Mouse (Mus musculus): Measurements from ENCODE around the gene Tex52.

Tex52 gene

DNA sequence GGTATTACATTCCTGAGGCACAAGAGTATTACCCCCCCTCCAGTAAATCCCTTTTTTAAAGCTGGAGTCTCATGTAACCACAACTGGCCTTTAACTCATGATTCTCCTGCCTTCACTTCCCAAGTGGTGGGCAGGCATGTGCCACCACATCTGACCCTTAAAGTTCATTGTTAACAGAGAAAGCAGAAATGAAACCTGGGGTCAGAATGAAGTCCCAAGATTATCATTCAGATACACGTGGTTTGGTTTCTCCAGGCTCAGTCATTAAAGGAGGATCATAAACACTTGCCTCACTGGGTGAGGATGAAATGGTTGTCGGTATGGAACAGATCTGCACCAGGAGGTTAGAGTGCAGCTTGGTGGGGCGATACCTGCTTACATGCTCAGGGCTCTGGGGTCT, 6.0 kb downstream of the Tex52 start:
- no peak for DNase-seq

DNA sequence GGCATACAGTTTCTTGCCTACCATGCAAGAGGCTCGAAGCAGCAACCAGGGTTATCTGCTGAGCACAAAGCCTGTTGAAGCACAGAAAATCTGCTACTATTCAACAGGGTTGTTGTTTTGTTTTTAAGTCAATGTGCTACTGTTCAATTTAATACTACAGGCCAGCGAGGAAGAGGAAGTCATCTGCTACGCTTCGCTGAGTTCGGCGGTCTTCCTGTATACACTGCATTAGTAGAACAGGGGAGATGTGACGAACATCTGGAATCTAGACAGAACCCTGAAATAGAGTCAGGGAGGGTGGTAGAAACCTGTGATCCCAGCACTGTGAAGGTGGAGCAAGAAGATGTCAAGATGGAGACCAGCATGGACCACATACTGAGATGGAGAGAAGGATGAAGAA, 8.5 kb downstream of the Tex52 start:
- no peak for DNase-seq

DNA sequence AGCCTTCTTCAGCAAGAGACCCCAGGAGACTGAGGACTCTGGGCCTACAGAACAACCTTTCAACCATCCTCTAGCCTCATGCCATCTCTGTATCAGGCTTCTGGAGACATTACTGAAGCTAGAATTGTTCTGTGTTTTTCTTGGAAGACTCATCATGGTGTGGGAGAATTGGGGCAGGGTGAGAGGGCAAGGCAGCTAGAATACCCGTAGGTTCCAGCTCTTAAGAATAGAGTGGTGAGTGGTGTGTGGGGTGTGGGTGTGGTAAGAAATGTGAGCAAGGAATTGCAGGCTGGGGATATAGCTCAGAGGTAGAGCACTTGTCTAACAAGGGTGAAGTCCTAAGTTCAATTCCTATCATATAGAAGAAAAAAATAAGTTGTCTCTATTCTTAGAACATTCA, 9.8 kb downstream of the Tex52 start:
- no peak for DNase-seq

DNA sequence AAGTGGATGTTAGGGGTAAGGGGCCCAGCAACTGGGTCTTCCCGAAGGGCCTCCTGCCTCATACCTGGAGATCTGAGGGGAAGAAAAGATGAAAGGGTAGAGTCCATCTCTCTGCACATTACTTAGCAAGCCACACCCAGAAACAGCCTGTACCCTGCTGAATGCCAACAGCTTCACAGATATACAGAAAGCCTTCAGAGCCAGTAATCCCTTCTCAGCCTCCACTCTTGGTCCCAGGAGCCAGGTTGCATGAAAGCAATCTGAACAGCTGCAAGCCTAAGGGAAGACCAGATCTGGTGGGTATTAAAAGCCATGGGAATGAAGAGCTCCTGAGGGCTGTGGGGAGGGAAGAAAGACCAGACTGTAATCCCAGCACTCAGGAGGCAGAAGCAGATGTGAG, 13.9 kb downstream of the Tex52 start:
- DNase-seq: no peak

DNA sequence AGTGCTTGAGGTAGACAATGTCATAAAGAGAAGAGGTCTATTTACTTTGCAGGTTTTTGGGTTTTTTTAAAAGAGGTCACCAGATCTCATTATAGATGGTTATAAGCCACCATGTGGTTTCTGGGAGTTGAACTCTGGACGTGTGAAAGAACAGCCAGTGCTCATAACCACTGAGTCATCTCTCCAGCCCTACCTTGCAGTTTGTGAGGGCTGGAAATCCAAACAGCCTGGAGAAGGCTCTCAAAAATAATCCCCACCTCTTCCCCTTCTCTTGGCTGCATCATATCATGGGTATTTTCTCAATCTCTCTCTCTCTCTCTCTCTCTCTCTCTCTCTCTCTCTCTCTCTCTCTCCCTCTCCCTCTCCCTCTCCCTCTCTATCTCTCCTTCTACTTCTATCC, 15.4 kb downstream of the Tex52 start:
- DNase-seq: no peak

DNA sequence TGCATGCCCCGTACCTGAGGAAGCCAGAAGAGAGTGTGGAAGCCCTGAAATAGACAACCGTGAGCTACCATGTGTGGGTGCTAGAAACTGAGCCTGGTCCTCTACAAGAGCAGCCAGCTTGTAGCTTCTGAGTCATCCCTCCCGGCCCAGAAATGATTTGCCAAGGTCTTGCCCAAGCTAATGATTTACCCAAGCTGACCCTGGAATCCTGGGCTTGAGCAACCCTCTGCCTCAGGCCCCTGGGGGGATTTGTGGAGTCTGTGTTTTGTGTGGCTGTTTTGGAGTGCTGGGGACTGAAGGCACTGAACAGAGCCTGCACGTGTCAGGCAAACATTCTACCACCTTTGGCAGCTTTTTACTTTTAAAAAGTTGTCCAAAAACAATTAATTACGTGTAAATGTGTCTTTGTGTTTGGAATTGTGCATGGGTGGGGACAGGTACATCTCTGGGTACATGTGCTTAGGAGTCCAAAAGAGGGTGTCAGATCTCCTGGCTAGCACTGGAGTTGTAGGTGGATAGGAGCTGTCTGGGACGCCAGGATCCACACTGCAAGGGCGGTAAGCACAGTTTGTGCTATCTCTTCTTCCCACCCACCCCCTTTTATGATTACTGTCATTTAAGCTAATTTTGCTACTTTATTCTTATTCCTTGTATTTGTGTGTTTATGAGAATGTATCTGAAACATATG, 22.5 kb downstream of the Tex52 start:
- no peak for DNase-seq

DNA sequence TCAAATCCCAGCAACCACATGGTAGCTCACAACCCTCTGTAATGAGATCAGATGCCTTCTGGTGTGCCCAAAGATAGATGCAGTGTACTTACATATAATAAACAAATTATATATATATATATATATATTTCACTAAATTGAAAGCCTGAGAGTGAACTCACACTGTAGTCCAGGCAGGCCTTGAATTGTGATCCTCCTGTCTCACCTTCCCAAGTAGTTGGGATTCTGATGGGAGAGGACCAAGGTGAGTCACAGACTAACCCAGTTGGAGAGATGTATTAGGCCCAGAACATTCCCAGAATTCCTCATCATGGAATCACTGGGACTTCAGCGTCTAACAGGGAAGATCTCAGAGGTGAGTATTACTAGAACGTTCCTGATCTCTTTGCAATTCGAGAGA, 23.7 kb downstream of the Tex52 start, which contains the start of gene Nrip2:
Gene Nrip2, plus strand, starts transcription at position 301 of the 400 bp plus-strand sequence.
- no peak for DNase-seq

DNA sequence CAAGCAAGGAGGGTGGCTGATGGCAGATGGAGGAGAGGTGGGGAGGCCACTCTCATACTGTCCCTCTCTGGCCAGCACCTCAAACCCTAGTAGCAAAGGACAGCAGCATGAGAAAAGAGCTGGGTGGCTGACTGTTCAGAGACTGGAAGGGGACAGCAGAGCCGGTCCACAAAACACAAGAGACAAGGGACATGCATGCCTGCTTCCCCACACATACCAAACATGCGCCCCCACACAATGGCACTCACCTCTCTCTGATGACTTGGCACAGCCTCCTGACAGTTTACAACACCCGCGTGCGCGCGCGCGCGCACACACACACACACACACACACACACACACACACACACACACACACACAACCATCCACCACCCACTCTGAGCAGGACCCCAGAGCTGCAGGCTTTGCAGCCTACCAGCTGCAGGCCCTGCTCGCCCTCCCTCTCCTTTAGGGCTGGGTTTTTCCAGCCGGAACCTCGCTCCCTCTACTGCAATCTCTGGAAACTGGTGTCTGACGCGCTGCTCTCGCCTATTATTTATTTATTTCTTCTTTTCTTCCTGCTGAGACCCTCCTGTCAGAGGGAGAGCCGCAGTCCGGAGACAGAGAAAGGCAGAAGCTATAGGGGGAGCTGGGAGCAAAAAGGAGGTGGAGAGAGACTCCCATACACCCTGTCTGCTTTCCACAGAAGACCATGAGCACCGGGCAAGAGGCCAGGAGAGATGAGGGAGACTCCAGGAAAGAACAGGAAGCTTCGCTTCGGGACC, 24.3 kb downstream of the Tex52 start:
- DNase-seq: peak; percentile 75 to 85

DNA sequence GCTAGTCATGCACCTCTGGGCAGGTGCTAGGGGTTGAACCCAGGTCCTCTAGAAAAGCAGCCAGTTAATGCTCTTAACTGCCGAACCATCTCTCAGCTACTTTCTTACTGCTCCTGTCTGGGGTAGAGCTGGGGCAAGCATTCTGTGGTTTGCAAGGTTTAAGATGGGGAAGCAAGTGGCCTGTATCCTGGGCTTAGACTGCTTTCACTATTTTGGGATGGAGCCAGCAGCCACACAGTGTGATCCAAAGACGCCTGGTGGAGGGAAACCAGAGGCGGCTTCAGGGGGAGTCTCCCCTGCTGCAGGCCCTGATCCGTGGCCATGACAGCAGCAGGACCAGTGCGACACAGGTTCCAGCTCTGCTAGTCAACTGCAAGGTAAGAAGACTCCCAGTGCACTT, 29.5 kb downstream of the Tex52 start:
- DNase-seq: peak in 1 of 2 experiments; percentile 26

DNA sequence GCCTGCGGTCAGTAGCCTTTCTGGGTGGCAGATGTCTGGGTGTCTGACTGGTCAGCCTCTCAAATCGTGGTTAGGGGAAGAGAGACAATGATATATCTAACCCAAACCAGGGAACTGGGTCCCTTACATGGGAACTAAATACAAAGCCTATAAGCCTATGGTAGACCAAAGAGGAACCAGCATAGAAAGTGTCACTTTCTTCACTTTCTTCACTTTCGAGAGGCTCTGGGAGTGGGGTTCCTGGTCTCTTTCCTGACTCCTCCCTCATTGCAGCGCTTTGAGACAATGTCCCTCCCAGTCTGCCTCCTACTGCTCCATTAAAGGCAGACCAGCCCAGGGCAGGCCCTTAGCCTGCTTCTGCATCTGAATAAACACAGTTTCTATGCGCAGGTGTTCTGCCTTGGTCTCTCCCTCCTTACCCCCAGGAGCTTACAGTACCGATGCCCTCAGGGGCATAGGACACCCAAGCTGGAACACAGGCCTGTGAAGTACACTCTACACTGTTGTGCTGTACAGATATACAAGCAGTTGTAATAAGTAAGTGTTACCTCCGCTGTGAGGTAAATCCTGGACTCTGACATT, 33.4 kb downstream of the Tex52 start:
- DNase-seq: no peak

DNA sequence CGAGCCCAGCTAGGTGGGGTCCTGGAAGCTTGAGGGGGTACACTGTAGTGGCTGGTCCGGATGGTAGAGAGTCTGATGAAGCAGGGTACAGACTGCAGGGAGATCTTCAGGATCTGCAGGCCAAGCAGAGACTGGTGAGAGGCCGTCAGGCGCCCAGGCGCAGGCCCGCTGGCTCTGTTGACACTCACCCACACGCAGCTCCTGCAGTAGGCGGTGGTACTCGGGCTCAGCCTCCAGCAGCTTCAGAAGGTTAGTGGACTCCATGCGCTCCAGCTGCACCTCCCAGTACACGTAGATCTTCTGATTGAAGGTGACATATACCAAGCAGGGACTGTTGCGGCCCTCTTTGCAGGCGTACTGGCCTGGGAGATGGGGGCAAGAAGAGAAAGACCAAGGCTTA, 35.0 kb downstream of the Tex52 start:
- no peak for DNase-seq

DNA sequence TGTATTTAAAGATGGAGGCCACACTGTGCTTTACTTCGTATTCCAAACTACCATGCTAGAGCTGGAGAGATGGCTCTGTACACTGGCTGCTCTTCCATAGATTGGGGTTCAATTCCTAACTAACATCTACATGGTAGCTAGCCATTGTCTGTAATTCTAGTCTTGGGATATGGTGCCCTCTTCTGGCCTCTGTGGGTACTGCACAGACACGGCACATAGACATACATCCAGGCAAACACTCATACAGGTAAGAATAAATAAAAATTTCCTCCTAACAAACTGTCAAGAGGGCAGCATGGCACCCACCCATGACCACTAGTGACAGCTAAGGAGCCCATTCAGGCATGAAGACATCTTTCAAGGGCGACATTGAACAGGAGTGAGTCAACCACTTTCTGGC, 35.9 kb downstream of the Tex52 start:
- peak; percentile 88 to 92 for DNase-seq

DNA sequence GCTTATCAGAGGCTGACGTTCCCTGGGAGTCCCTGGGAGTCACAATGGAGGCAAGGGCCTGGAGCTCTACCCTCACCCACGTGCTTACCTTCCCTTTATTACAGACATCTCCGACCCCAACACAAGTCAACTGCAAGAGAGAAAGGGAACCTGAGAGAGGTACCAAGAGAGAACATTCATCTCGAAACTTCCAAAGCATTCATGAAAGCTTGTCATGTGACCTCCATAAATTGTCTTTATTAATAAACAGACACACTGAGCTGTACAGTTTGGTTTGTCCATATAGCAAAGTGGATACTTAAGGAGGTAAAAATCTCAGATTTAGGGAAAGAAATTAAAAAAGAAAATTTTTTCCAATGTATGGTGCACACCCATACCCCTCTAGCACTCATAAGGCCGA, 40.9 kb downstream of the Tex52 start:
- no peak for DNase-seq

DNA sequence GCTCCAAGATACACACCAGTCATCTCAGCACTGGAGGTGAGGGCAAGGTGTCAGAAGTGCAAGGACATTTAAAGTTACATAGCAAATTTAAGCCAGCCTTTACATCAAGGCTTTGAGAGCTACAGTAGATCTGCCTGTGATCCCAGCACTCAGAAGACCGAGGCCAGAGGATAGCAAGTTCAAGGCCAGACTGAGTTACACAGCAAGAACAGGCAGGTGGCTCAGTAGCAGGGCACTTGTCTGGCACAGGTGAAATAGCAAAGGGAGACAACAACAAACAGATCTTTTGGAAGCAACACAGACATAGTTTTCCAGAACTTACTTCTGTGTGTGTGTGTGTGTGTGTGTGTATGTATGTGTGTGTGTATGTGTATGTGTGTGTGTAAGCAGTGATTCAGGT, 42.8 kb downstream of the Tex52 start:
- DNase-seq: no peak

DNA sequence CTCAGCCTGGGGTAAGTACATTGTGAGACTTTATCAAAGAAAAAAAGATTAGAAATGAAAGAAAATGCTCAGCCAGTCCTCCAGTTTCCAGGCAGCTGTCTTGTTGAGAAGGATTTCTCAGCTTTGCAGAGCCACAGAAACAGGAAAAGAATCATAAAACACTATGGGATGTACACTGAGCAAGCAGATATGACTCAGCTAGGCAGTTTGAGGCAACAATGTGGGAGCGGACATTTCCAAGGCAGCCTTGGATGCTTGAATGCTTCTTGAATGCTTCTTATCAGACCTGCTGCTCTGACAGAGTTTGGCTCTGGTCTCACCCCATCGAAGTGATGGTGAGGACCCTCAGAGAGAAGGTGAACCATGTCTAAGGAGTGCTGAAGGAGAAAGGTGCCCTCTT, 45.8 kb downstream of the Tex52 start:
- DNase-seq: no peak

DNA sequence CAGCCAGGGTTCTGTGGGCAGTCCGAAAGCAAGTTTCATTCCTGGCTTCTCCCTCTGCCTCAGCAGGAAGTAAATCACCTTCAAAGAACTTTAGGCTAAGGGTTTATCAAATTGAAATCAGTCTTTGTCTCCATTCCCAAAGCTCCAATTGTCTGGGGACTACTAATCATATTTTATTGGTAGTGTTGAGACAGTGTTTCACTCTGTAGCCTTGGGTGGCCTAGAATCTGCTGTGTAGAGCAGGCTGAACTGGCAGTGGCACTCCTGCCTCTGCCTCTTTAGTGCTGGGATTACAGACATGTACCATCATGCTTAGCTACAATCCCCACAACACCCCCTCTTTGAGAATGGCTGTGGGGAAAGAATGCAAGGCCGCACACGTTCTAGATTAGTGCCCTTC, 46.2 kb downstream of the Tex52 start:
- DNase-seq: no peak

DNA sequence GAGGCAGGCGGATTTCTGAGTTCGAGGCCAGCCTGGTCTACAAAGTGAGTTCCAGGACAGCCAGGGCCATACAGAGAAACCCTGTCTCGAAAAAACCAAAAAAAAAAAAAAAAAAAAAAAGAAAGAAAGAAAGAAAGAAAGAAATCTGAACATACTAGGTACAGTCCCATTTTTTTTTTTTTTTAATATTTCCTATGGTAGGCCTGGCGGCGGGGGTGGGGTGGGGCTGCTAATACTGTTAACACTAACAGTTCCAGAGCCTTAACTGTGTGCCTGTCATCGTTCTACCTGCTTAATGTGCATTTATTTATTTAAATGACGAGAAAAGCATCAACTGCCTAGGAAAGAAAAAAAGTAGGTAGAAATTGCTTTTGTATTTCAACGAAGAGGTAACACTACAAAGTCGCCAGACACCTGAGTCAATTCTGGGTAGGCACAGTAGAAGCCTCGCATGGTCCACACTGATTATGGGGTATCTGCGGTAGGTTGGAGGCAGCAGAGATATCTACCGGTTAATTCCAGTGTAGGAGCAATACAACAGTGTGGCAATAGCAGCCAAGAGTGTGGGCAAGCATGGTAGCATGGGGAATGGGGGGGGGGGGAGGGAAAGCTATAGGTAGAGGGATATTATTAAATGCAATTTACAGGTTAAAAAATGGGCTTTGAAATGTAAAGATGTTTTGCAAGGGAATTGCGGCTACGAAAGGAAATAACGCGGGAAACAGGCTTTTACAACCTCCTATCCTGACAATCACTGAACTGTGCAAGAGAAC, 48.4 kb downstream of the Tex52 start:
- DNase-seq: peak in 1 of 2 experiments; percentile 41

DNA sequence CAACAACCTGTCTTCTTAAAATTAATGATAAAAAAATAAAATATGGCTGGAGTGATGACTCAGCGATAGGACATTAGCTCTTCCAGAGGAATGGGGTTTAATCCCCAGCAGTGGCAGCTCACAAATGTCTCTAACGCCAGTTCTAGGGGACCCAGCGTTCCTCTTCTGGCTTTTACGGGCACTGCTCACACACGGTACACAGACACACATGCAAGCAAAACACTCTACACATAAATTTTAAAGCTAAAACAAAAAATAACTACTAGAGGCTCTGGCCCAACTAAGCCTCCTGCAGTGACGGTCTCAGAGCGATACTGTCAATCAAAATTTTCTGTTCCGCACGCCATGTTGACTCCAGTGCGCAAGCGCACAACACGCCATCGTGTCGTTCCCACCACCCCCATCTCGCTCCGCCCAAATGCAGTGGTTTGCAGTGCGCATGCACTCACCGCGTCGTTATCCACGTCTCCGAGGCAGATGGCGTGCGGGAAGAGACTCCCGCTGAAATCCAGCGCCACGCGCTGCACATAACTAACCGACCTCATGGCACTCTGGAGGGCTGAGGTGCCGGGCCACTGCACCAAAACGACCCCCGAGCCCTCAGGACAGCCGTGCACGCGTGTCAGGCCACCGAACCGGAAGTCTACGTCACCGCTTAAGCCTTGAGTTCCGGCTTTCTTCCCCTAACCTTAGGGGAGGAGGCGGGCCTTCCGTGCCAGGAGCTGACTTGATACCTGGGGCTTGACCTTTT, 49.2 kb downstream of the Tex52 start, which contains the start of gene Itfg2:
Gene Itfg2, minus strand, starts transcription at position 663 of the 751 bp plus-strand sequence.
- DNase-seq: peak; percentile 96 to 97

DNA sequence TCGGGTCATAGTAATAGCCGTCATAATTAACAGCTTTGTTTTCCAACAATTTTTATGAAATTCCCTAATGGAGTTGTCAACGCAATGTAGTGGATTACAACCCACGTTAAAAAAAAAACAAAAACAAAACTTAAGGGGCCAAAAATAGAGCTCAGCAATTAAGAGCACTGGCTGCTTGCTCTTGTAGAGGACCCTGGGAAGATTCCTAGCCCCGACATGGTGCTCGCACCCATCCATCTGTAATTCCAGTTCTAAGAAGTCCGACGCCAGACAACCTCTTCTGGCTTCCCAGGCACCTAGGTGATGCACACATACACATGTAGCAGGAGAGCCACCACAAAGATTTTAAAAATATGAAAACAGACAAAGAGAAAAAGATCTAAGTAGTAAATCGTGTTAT, 49.8 kb downstream of the Tex52 start:
- no peak for DNase-seq

DNA sequence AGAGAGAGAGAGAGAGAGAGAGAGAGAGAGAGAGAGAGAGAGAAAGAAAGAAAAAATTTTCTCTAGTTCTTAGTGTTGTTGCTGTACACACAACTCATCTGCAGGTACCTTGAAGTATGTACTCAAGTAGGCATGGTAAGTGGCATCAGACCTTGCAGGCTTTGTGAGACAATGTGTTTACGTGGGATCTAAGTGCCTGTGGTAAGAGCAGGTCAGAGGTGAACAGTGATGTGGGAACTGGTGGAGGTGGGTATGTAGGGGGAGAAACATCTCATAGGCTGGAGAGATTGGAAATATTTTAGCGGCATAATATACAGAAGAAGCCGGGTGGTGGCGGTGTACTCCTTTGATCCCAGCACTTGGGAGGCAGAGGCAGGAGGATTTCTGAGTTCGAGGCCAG, 52.3 kb downstream of the Tex52 start:
- DNase-seq: no peak

DNA sequence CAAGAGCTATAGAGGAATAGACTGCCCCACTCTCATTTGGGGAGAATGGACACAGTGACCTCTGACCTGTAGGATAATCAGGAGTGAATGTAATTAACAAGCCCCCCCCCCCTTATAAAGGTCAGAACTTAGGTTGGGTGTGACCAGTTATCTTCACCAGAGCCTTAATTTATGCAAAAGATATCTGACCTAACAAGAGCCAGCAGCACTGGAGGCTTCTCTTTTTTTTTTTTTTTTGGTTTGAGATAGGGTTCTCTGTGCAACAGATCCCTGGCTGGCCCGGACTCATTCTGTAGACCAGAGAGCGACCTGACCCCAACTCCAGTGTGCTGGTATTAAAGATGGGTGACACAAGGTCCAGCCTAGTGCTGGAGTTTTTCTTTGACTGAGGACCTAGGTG, 54.0 kb downstream of the Tex52 start:
- no peak for DNase-seq

DNA sequence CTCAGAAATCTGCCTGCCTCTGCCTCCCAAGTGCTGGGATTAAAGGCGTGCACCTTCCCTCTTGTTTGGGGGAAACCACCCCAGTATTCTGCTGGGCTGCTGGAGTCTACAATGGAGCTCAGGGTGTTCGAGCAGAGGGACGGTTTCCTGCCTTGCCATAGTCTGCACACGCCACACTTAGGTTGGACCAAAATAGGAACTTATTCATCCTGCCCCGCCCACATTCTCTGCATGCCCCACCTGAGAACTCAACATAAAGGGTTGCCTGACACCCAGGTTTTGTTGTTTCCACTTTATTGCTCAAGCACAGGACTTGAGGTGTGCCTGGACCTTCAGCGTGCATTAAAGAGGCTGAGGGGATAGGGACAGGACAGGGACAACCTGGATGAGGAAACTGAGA, 54.6 kb downstream of the Tex52 start:
- no peak for DNase-seq
